Mouse (Mus musculus) spleen, adult 10 weeks (tissue): ENCODE results near the gene Vps11. TPM values are rescaled to one million over a fixed set of nuclear protein-coding genes. Genes with fewer than 3 reads are reported as not detected.

Source experiments
- polyA plus RNA-seq: library from polyadenylated mRNA; stranded (reverse); fragments of 350-450 nt; fragmentation: Illumina TruSeq; extraction: RNeasy Lipid Tissue Mini Kit (QIAGEN cat#74804); gene quantifications from one replicate; pipeline ENCODE4 v1.2.3, GENCODE M21; 2015; ENCODE audit warnings: low replicate concordance; ENCODE audit not compliant: insufficient read depth

Gene Vps11
- 50.6 TPM for polyA plus RNA-seq

GRCm38 (mm10) chr9:44361190-44361917 is at the start of gene Vps11:
Gene Vps11, minus strand, starts transcription at chr9:44361670.

GRCm38 (mm10) chr9:44406906-44407751 is 45.7 kb upstream of the Vps11 start, which contains the start of the genes Rps25 and Trappc4:
Gene Rps25, plus strand, starts transcription at chr9:44407139.
Gene Trappc4, minus strand, starts transcription at chr9:44407600.

GRCm38 (mm10) chr9:44396684-44397411 is 35.4 kb upstream of the Vps11 start, which contains the start of gene Slc37a4:
Gene Slc37a4, plus strand, starts transcription at chr9:44396852.

GRCm38 (mm10) chr9:44379054-44379834 is 17.8 kb upstream of the Vps11 start, which contains the start of gene Hyou1:
Gene Hyou1, plus strand, starts transcription at chr9:44379490.

GRCm38 (mm10) chr9:44343781-44344421 is 17.6 kb downstream of the Vps11 start, which contains the start of gene Hmbs:
Gene Hmbs, minus strand, starts transcription at chr9:44344228.

GRCm38 (mm10) chr9:44334396-44335330 is 26.8 kb downstream of the Vps11 start, which contains the start of gene H2afx:
Gene H2afx, plus strand, starts transcription at chr9:44334694.

GRCm38 (mm10) chr9:44325768-44326370 is 35.6 kb downstream of the Vps11 start, which contains the start of gene Dpagt1:
Gene Dpagt1, plus strand, starts transcription at chr9:44326019.

GRCm38 (mm10) chr9:44319887-44320798 is 41.3 kb downstream of the Vps11 start, which contains the start of gene C2cd2l:
Gene C2cd2l, minus strand, starts transcription at chr9:44320285.

GRCm38 (mm10) chr9:44305466-44306079 is 55.9 kb downstream of the Vps11 start, which contains the start of gene Hinfp:
Gene Hinfp, minus strand, starts transcription at chr9:44305671.

Other genes starting within 250 kb of the Vps11 start
- gene Gm49380, start 248.2 kb downstream of the Vps11 start, polyA plus RNA-seq, result not detected
- 10.6 TPM for gene Rnf26, start 248.2 kb downstream of the Vps11 start, polyA plus RNA-seq
- 15.1 TPM for gene Mcam, start 227.2 kb downstream of the Vps11 start, polyA plus RNA-seq
- 112 TPM for gene Cbl, start 127.6 kb downstream of the Vps11 start, polyA plus RNA-seq
- gene Ccdc153, start 121.0 kb downstream of the Vps11 start, polyA plus RNA-seq, result not detected
- 0.10 TPM for gene Pdzd3, start 110.2 kb downstream of the Vps11 start, polyA plus RNA-seq
- gene Nlrx1, start 93.1 kb downstream of the Vps11 start, polyA plus RNA-seq, result 2.2 TPM
- 1.8 TPM for gene Abcg4, start 73.1 kb downstream of the Vps11 start, polyA plus RNA-seq
- 40.4 TPM for gene Hinfp, start 56.0 kb downstream of the Vps11 start, polyA plus RNA-seq
- 5.9 TPM for gene C2cd2l, start 41.4 kb downstream of the Vps11 start, polyA plus RNA-seq
- 16.7 TPM for gene Dpagt1, start 35.7 kb downstream of the Vps11 start, polyA plus RNA-seq
- 18.5 TPM for gene H2afx, start 27.0 kb downstream of the Vps11 start, polyA plus RNA-seq
- gene Hmbs, start 17.4 kb downstream of the Vps11 start, polyA plus RNA-seq, result 79.9 TPM
- 55.2 TPM for gene Hyou1, start 17.8 kb upstream of the Vps11 start, polyA plus RNA-seq
- gene Slc37a4, start 35.2 kb upstream of the Vps11 start, polyA plus RNA-seq, result 15.4 TPM
- 4,145 TPM for gene Rps25, start 45.5 kb upstream of the Vps11 start, polyA plus RNA-seq
- 70.1 TPM for gene Trappc4, start 45.9 kb upstream of the Vps11 start, polyA plus RNA-seq
- 54.6 TPM for gene Ccdc84, start 56.9 kb upstream of the Vps11 start, polyA plus RNA-seq
- gene Foxr1, start 79.5 kb upstream of the Vps11 start, polyA plus RNA-seq, result 0.65 TPM
- gene Upk2, start 93.3 kb upstream of the Vps11 start, polyA plus RNA-seq, result not detected
- gene Bcl9l, start 121.2 kb upstream of the Vps11 start, polyA plus RNA-seq, result 6.5 TPM
- 193 TPM for gene Cxcr5, start 200.2 kb upstream of the Vps11 start, polyA plus RNA-seq
- 235 TPM for gene Ddx6, start 243.2 kb upstream of the Vps11 start, polyA plus RNA-seq